Mouse (Mus musculus) CH12.LX (cell line): ENCODE data around the gene Krtap9-1. TPM values are rescaled to one million over a fixed set of nuclear protein-coding genes. Genes with fewer than 3 reads are reported as not detected.
"Not testable (repeated sequence)": the region's sequence is repeated elsewhere in the genome, so short reads cannot be mapped to it uniquely, and the experiment has no call there.

Experiments used
- DNase-seq: peaks from one replicate; pipeline ENCODE4 v3.0.0-alpha.2; 2013; ENCODE audit errors: extremely low read depth
- H3K27ac ChIP-seq: 2 replicates; pipeline ENCODE4 v1.5.1; 2012; ENCODE audit warnings: low read depth, mild to moderate bottlenecking, control low read depth, moderate library complexity; ENCODE audit not compliant: insufficient read depth
- H3K27me3 ChIP-seq: replicated peaks from 2 replicates; pipeline ENCODE3; 2012; ENCODE audit warnings: inconsistent platforms
- H3K36me3 ChIP-seq, 2 experiments: replicated peaks in 1 of 2; 2 replicates each; pipeline versions ENCODE3 to v1.6.1; 2012; ENCODE audit warnings: inconsistent platforms in 1 of 2, low read length in 1 of 2, mild to moderate bottlenecking in 1 of 2, mixed read lengths in 1 of 2, moderate library complexity in 1 of 2; ENCODE audit not compliant: control insufficient read depth in 1 of 2, insufficient read depth in 1 of 2
- H3K4me1 ChIP-seq, 2 experiments: 2 replicates each; pipeline ENCODE4 v1.6.1; 2012; ENCODE audit warnings: inconsistent platforms in 1 of 2, moderate library complexity in 1 of 2; ENCODE audit not compliant: insufficient read depth in 2 of 2, control insufficient read depth in 1 of 2
- H3K4me2 ChIP-seq: 2 replicates; pipeline ENCODE4 v1.6.1; 2012; ENCODE audit warnings: low read depth, mild to moderate bottlenecking, control low read depth; ENCODE audit not compliant: poor library complexity, insufficient read depth, severe bottlenecking
- H3K4me3 ChIP-seq, 3 experiments: fragments of 150-350 bp in 1 of 3; sonication (generic) in 1 of 3; replicated peaks in 1 of 3; 2 replicates each; pipeline versions ENCODE3 to v1.5.1; 2011 to 2012; ENCODE audit warnings: low read depth in 2 of 3, low read length in 2 of 3, mild to moderate bottlenecking in 2 of 3, moderate library complexity in 2 of 3, control low read depth in 1 of 3, improper control_type of control experiment in 1 of 3, inconsistent platforms in 1 of 3, mixed read lengths in 1 of 3; ENCODE audit not compliant: poor library complexity in 1 of 3
- H3K79me2 ChIP-seq: replicated peaks from 2 replicates; pipeline ENCODE4 v1.6.1; 2012; ENCODE audit warnings: mild to moderate bottlenecking, moderate library complexity; ENCODE audit not compliant: control insufficient read depth, poor library complexity, insufficient read depth, severe bottlenecking; ENCODE audit errors: extremely low read depth
- H3K9ac ChIP-seq: 2 replicates; pipeline ENCODE4 v1.6.1; 2012; ENCODE audit warnings: low read depth, mild to moderate bottlenecking, control low read depth, moderate library complexity; ENCODE audit not compliant: insufficient read depth
- H3K9me3 ChIP-seq: replicated peaks from 2 replicates; pipeline ENCODE3; 2012; ENCODE audit warnings: low read length, inconsistent platforms, mixed read lengths
- BHLHE40 ChIP-seq: IDR thresholded peaks from 2 replicates; pipeline ENCODE4 v1.6.1; 2011; ENCODE audit warnings: mild to moderate bottlenecking, low read depth, low read length, improper control_type of control experiment
- CHD1 ChIP-seq: IDR thresholded peaks from 2 replicates; pipeline ENCODE4 v1.6.1; 2012; ENCODE audit warnings: low read depth, low read length, improper control_type of control experiment, inconsistent platforms
- ELF1 ChIP-seq: IDR thresholded peaks from 2 replicates; pipeline ENCODE4 v1.6.1; 2014; ENCODE audit warnings: low read depth, mild to moderate bottlenecking, inconsistent platforms, low read length, improper control_type of control experiment
- EP300 ChIP-seq: IDR thresholded peaks from 2 replicates; pipeline ENCODE4 v1.6.1; 2011; ENCODE audit warnings: low read length, improper control_type of control experiment
- GABPA ChIP-seq: IDR thresholded peaks from 2 replicates; pipeline ENCODE4 v1.6.1; 2012; ENCODE audit warnings: low read depth, low read length, improper control_type of control experiment, inconsistent platforms; ENCODE audit not compliant: insufficient replicate concordance
- JUN ChIP-seq: IDR thresholded peaks from 2 replicates; pipeline ENCODE4 v1.6.1; 2011; ENCODE audit warnings: low read depth, mild to moderate bottlenecking, low read length, improper control_type of control experiment, moderate library complexity; ENCODE audit not compliant: insufficient read depth
- JUND ChIP-seq: conservative IDR thresholded peaks from 2 replicates; pipeline ENCODE4 v1.6.1; 2011; ENCODE audit warnings: low read depth, low read length, improper control_type of control experiment
- MAFK ChIP-seq: IDR thresholded peaks from 2 replicates; pipeline ENCODE4 v1.6.1; 2011; ENCODE audit warnings: low read length, improper control_type of control experiment; ENCODE audit not compliant: insufficient replicate concordance
- MAZ ChIP-seq: IDR thresholded peaks from 2 replicates; pipeline ENCODE4 v1.6.1; 2012; ENCODE audit warnings: low read depth, mild to moderate bottlenecking, inconsistent platforms, low read length, improper control_type of control experiment, moderate library complexity
- MEF2A ChIP-seq: IDR thresholded peaks from 2 replicates; pipeline ENCODE4 v1.6.1; 2014; ENCODE audit warnings: low read depth, mild to moderate bottlenecking, inconsistent platforms, low read length, improper control_type of control experiment, borderline replicate concordance
- MXI1 ChIP-seq: IDR thresholded peaks from 2 replicates; pipeline ENCODE4 v1.6.1; 2011; ENCODE audit warnings: mild to moderate bottlenecking, low read depth, low read length, improper control_type of control experiment
- MYC ChIP-seq: IDR thresholded peaks from 2 replicates; pipeline ENCODE4 v1.6.1; 2011; ENCODE audit warnings: low read depth, mild to moderate bottlenecking, improper control_type of control experiment, low read length
- RAD21 ChIP-seq: IDR thresholded peaks from 2 replicates; pipeline ENCODE4 v1.6.1; 2011; ENCODE audit warnings: low read depth, mild to moderate bottlenecking, low read length, improper control_type of control experiment, moderate library complexity
- RCOR1 ChIP-seq: conservative IDR thresholded peaks from 2 replicates; pipeline ENCODE4 v1.6.1; 2012; ENCODE audit warnings: low read depth, mild to moderate bottlenecking, inconsistent platforms, low read length, improper control_type of control experiment
- SMC3 ChIP-seq: IDR thresholded peaks from 2 replicates; pipeline ENCODE4 v1.6.1; 2011; ENCODE audit warnings: low read depth, low read length, improper control_type of control experiment
- TCF12 ChIP-seq: IDR thresholded peaks from 2 replicates; pipeline ENCODE4 v1.6.1; 2014; ENCODE audit warnings: low read depth, mild to moderate bottlenecking, inconsistent platforms, low read length, improper control_type of control experiment
- USF1 ChIP-seq: IDR thresholded peaks from 2 replicates; pipeline ENCODE4 v1.6.1; 2014; ENCODE audit warnings: low read depth, mild to moderate bottlenecking, inconsistent platforms, low read length, improper control_type of control experiment
- ZC3H11A ChIP-seq: IDR thresholded peaks from 2 replicates; pipeline ENCODE4 v1.6.1; 2012; ENCODE audit warnings: low read depth, mild to moderate bottlenecking, inconsistent platforms, low read length, improper control_type of control experiment
- ZKSCAN1 ChIP-seq: IDR thresholded peaks from 2 replicates; pipeline ENCODE4 v1.6.1; 2012; ENCODE audit warnings: low read depth, inconsistent platforms, low read length, improper control_type of control experiment, borderline replicate concordance
- dilution Hi-C: fragments of 300-500 bp; cut with MboI; formaldehyde crosslinking; loops from 2 replicates; pipeline ENCODE4 v1.14.3; 2020; ENCODE audit warnings: low sequenced_read_pairs; ENCODE audit not compliant: extremely low pct_unique_long_range_greater_than_20kb, extremely low pct_ligation_motif_present
- in situ Hi-C: fragments of 300-500 bp; cut with MboI; formaldehyde crosslinking; loops from 3 replicates; pipeline ENCODE4 v1.14.3; 2019; ENCODE audit warnings: low sequenced_read_pairs, low pct_ligation_motif_present, low pct_unique_long_range_greater_than_20kb, mixed read lengths
- polyA plus RNA-seq: library from polyadenylated mRNA; unstranded; fragments of >175 nt; gene quantifications from 2 replicates; pipeline ENCODE4 v1.2.1, GENCODE M21; 2012; ENCODE audit warnings: low read depth; ENCODE audit not compliant: insufficient read length
- total RNA-seq, 2 experiments: library from RNA; depleted of rRNA; stranded (reverse); fragments of 300-350 nt in 1 of 2; fragments of >200 nt in 1 of 2; gene quantifications; 2 replicates each; pipeline ENCODE4 v1.2.3; 2012 to 2014

Krtap9-1 gene
- not detected in 2 replicates for total RNA-seq (2012; rRNA removed)
- not detected in 2 replicates for total RNA-seq (2014; rRNA removed)
- not detected in 2 replicates for polyA plus RNA-seq

DNA sequence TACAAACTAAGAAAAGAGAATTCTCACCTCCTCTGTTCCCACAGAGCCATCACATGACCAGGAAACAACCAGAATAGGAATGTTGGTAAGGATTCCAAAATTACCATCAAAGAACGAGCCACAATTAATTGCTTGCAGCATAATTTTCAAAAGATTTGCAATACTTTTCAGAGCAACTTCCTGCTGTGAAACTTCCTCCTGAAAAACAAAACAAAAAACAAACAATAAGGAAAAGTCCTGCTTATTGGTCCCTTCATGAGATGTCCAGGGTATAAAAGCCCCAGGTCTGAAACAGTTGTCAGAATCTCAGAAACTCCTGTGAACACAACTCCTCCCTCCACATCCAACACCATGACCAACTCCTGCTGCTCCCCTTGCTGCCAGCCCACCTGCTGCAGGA is at the start of gene Krtap9-1:
Gene Krtap9-1, plus strand, starts transcription at position 301 of the 400 bp plus-strand sequence.
- not testable (repeated sequence) for H3K9ac ChIP-seq

DNA sequence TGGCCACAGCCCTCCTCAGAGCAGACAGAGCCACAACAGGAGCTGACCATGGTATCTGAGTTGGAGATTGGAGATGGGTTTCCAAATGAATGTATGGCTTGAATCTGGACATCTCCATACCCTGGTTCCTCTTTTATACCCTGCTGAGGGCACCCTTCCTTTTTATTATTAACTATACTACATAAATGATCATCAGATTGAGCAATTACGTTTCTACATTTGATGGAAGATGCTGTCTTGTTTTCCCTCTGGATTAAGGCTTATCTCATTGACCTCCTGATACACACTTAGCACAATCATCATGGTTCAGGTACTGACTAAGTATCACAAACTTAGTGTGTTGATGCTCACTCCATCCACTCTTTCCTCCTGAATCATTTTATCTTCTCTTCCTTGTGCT is 35.2 kb upstream of the Krtap9-1 start, which contains the start of gene 2300003K06Rik:
Gene 2300003K06Rik, minus strand, starts transcription at position 101 of the 400 bp plus-strand sequence.
- H3K4me2 ChIP-seq, result no peak within 1 kb of the TSS
- H3K27me3 ChIP-seq, result peaks cover 39% of the 10 kb centered on the region
- in situ Hi-C loops, result no loop called here
- no peak for TF ChIP-seq RCOR1
- TF ChIP-seq RAD21, result no peak
- no peaks in the 10 kb centered on the region for H3K79me2 ChIP-seq
- dilution Hi-C loops, result no loop called here
- no peak within 1 kb of the TSS for H3K4me3 ChIP-seq
- H3K9ac ChIP-seq, result no peak within 1 kb of the TSS
- no peaks in the 10 kb centered on the region for H3K36me3 ChIP-seq
- DNase-seq, result no peak
- H3K27ac ChIP-seq, result no peak within 1 kb of the TSS
- H3K4me1 ChIP-seq, result no peaks in the 10 kb centered on the region
- H3K9me3 ChIP-seq, result peaks cover 9% of the 10 kb centered on the region

More for the DNA sequence above, at the start of gene Krtap9-1:
- H3K79me2 ChIP-seq, H3K27ac ChIP-seq, H3K4me2 ChIP-seq, DNase-seq, H3K4me1 ChIP-seq, H3K4me3 ChIP-seq, H3K36me3 ChIP-seq, H3K9me3 ChIP-seq, in situ Hi-C loops, dilution Hi-C loops: not testable (repeated sequence)
- peaks cover 65% of the 10 kb centered on the region for H3K27me3 ChIP-seq

DNA sequence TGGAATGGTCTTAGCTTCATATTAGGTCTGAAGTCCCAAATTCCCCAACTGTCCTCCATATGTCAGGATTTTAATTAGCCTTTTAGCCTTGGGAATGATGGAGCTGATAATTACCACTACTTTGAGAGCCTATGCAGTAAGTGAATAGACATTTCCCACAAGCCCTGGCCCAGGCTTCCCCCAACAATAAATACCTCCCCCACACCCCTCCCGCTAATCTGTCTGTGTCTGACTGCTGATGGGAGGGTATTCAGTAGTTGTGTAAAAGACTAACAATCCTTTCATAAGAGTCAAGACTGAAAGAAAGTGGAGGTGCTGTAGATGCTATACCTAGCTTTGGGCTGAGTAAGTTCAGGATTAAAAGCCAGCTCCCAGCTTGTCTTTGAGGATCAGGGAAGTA is 31.0 kb upstream of the Krtap9-1 start:
- TF ChIP-seq BHLHE40 (no peak), ELF1 (no peak), CHD1 (no peak), MYC (no peak), JUND (no peak), ZKSCAN1 (no peak), MEF2A (no peak), MAFK (no peak), RAD21 (no peak), ZC3H11A (no peak), USF1 (no peak), SMC3 (no peak), TCF12 (no peak), EP300 (no peak), MXI1 (no peak), JUN (no peak), MAZ (no peak), GABPA (no peak), RCOR1 (no peak)
- no peak overlapping the region for H3K27ac ChIP-seq
- H3K4me2 ChIP-seq, result no peak overlapping the region
- H3K27me3 ChIP-seq, result peaks cover 63% of the 10 kb centered on the region
- H3K9ac ChIP-seq, result no peak overlapping the region
- H3K9me3 ChIP-seq, result peaks cover 6% of the 10 kb centered on the region
- dilution Hi-C loops (no loop called here), in situ Hi-C loops (no loop called here)
- DNase-seq, result no peak
- no peaks in the 10 kb centered on the region for H3K36me3 ChIP-seq
- H3K4me1 ChIP-seq, result no peaks in the 10 kb centered on the region
- H3K4me3 ChIP-seq, result no peak overlapping the region
- H3K79me2 ChIP-seq, result no peaks in the 10 kb centered on the region
